Mouse (Mus musculus): Measurements from ENCODE around the gene Gli3. TPM values are rescaled to one million over a fixed set of nuclear protein-coding genes. Genes with fewer than 3 reads are reported as not detected.

The Gli3 gene
- total and polyA plus RNA-seq, 2 experiments = 0.15 to 0.37 TPM

DNA sequence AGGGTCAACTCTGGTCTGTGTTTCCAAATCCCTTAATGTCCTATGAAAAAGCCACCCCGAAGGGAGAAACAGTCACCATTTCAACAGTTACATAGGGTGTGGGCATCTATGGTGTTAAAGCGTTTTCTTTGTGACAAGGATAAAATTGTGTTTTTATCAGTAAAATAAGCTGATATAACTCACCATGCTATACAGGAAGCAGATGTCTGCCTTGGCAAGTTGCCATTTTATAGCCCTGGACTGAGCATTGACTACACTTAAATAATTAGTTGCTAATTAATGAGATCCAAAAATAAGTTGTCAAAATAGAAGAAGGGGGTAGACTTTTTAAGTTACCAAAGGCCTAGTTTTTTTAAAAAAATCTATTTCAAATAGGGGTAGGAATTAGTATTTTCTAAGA lies 11.4 kb downstream of the Gli3 start:
- no peak for DNase-seq (ENCODE audit: extremely low read depth, low read depth, low spot score)
- Histone ChIP-seq H3K79me2 (ENCODE audit: control insufficient read depth, insufficient read depth, low read length) (no peaks in the 10 kb centered on the region), H3K27me3 (ENCODE audit: control insufficient read depth, insufficient read depth, low read length) (no peaks in the 10 kb centered on the region), H3K4me1 (ENCODE audit: control insufficient read depth, insufficient read depth, low read length) (no peaks in the 10 kb centered on the region), H3K27ac (replicated peaks; ENCODE audit: insufficient read depth, low read depth, low read length) (no peak overlapping the region), H3K9ac (ENCODE audit: low read depth, low read length) (no peak overlapping the region), H3K36me3 (ENCODE audit: control insufficient read depth, insufficient read depth, low read length) (no peaks in the 10 kb centered on the region), H3K4me3 (ENCODE audit: insufficient read depth, low read depth, low read length) (no peak overlapping the region)
- 74% methylated on average over 2 of the region's 2 CpGs for WGBS
- no peak for TF ChIP-seq POLR2A (IDR thresholded peaks at IDR 0.05; ENCODE audit: extremely low read depth, insufficient read depth, low read length)
- no peak for TF ChIP-seq CTCF (IDR thresholded peaks at IDR 0.05; ENCODE audit: low read depth, low read length)

DNA sequence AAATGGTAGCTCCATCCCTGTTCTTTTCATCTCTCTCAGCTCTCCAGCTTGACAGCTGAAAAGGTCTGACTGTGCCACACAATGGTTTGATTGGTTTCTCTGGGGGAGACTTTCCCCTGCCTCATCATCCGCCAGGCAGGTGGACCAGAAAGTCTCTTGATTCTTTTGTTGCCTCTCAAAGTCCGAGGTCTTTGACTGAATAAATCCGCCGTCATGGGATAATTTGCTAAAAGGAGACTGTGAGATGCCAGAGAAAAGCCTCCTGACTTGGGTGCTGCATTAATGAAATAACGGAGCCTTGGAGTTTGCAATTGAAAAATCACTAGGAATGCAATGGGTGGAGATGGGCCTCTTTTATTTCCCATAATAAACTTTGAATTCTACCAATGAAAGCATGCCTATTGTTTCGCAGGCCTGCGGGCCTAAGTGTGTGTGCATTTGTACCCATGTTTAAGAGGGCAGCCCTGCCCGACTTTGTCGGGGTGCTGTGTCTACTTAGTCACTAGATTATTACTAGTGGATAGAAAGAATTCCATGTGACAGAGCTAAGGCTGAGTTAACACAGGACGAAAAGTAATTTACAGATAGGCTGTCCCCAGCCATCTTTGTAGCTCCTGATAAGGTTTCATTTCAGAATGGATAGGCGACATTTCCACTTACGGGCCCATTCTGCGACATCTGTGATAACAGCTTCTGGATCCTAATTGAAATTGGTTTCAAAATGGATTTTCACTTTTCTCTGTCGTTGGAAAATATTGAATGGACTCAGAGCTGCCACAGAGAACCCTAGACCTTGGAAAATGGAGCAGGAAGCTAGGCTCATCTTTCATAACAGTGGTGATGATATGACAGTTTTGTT lies 23.2 kb downstream of the Gli3 start:
- no peak for DNase-seq (ENCODE audit: extremely low read depth, low read depth, low spot score)
- H3K4me1 ChIP-seq (ENCODE audit: control insufficient read depth, insufficient read depth, low read length) = no peaks in the 10 kb centered on the region
- no peak overlapping the region for H3K4me3 ChIP-seq (ENCODE audit: insufficient read depth, low read depth, low read length)

DNA sequence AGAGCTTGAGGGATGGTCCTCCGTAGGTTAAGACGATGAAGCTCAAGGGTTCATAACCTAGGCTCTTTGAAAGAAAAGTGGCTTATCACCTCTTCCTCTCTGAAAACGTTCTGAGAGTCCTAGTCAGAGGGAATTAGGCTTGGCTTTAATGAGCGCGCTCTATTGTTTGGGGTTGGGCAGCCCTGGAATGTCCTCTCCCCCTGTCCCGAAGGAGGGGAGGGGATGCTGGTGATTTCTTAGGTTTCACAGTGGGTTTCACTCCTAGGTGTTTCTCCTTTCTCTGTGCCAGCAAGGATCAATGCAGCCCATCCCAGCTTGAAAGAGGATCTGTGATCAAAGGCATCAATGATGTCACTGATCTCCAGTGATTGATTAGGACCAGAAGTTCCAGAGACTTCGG lies 24.3 kb downstream of the Gli3 start:
- no peaks in the 10 kb centered on the region for H3K36me3 ChIP-seq (ENCODE audit: control insufficient read depth, insufficient read depth, low read length)
- no peak for TF ChIP-seq POLR2A (IDR thresholded peaks at IDR 0.05; ENCODE audit: extremely low read depth, insufficient read depth, low read length)
- no peak for TF ChIP-seq CTCF (IDR thresholded peaks at IDR 0.05; ENCODE audit: low read depth, low read length)
- no peaks in the 10 kb centered on the region for H3K27me3 ChIP-seq (ENCODE audit: control insufficient read depth, insufficient read depth, low read length)
- H3K9ac ChIP-seq (ENCODE audit: low read depth, low read length) = no peak overlapping the region
- WGBS = 30% methylated on average over 7 of the region's 7 CpGs
- DNase-seq (ENCODE audit: extremely low read depth, low read depth, low spot score) = no peak
- no peaks in the 10 kb centered on the region for H3K79me2 ChIP-seq (ENCODE audit: control insufficient read depth, insufficient read depth, low read length)
- no peak overlapping the region for H3K4me3 ChIP-seq (ENCODE audit: insufficient read depth, low read depth, low read length)
- no peak overlapping the region for H3K27ac ChIP-seq (replicated peaks; ENCODE audit: insufficient read depth, low read depth, low read length)
- H3K4me1 ChIP-seq (ENCODE audit: control insufficient read depth, insufficient read depth, low read length) = no peaks in the 10 kb centered on the region

More for the DNA sequence above, 23.2 kb downstream of the Gli3 start:
- WGBS = 84% methylated on average over 14 of the region's 14 CpGs
- Histone ChIP-seq H3K27ac (replicated peaks; ENCODE audit: insufficient read depth, low read depth, low read length) (no peak overlapping the region), H3K36me3 (ENCODE audit: control insufficient read depth, insufficient read depth, low read length) (no peaks in the 10 kb centered on the region), H3K27me3 (ENCODE audit: control insufficient read depth, insufficient read depth, low read length) (no peaks in the 10 kb centered on the region), H3K9ac (ENCODE audit: low read depth, low read length) (no peak overlapping the region), H3K79me2 (ENCODE audit: control insufficient read depth, insufficient read depth, low read length) (no peaks in the 10 kb centered on the region)
- no peak for TF ChIP-seq POLR2A (IDR thresholded peaks at IDR 0.05; ENCODE audit: extremely low read depth, insufficient read depth, low read length)
- TF ChIP-seq CTCF (IDR thresholded peaks at IDR 0.05; ENCODE audit: low read depth, low read length) = no peak

DNA sequence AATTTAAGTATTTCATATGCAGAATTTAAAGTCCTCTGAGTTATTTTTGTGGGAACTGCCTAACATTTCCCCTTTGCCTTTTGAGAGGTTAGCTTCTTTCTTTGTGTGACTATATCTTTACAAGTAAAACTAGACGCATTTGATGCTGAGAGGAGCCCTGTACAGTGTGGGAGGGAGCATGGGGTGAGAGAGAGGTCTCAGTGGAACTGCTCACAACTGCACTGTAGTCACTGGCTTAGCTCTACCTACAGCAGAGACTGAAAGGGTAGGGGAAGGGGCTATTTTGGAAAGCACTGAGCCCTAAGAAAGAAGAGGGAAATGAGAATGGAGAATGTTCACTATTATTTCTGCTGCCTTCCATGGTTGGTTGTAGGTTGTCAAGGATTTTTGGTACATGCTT lies 25.0 kb downstream of the Gli3 start:
- no peaks in the 10 kb centered on the region for H3K36me3 ChIP-seq (ENCODE audit: control insufficient read depth, insufficient read depth, low read length)
- no peak overlapping the region for H3K9ac ChIP-seq (ENCODE audit: low read depth, low read length)
- no peaks in the 10 kb centered on the region for H3K27me3 ChIP-seq (ENCODE audit: control insufficient read depth, insufficient read depth, low read length)
- DNase-seq (ENCODE audit: extremely low read depth, low read depth, low spot score) = no peak
- H3K27ac ChIP-seq (replicated peaks; ENCODE audit: insufficient read depth, low read depth, low read length) = no peak overlapping the region
- WGBS = 71% methylated on average over 1 of the region's 1 CpGs
- TF ChIP-seq POLR2A (IDR thresholded peaks at IDR 0.05; ENCODE audit: extremely low read depth, insufficient read depth, low read length) = no peak
- TF ChIP-seq CTCF (IDR thresholded peaks at IDR 0.05; ENCODE audit: low read depth, low read length) = no peak
- no peaks in the 10 kb centered on the region for H3K79me2 ChIP-seq (ENCODE audit: control insufficient read depth, insufficient read depth, low read length)
- H3K4me3 ChIP-seq (ENCODE audit: insufficient read depth, low read depth, low read length) = no peak overlapping the region
- no peaks in the 10 kb centered on the region for H3K4me1 ChIP-seq (ENCODE audit: control insufficient read depth, insufficient read depth, low read length)

DNA sequence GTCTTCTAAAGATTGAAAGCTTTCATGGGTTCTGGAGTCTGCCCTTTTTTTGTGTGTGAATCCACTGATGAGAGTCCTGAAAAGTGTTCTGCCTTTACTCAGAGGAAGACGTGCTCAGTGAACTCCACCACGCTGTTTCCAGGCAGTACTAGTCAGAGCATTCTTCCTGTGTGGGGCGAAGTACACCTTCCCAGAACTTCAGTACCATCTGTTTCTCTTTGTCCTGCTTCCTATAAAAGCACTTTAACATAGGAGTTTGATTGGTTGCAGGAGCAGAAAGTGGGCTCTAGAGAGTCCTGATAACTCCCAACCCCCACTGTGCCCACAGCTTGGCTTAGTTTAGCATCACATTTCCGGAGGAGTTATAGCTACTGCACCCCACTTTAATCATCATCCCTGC lies 32.8 kb downstream of the Gli3 start:
- WGBS = 92% methylated on average over 4 of the region's 4 CpGs

DNA sequence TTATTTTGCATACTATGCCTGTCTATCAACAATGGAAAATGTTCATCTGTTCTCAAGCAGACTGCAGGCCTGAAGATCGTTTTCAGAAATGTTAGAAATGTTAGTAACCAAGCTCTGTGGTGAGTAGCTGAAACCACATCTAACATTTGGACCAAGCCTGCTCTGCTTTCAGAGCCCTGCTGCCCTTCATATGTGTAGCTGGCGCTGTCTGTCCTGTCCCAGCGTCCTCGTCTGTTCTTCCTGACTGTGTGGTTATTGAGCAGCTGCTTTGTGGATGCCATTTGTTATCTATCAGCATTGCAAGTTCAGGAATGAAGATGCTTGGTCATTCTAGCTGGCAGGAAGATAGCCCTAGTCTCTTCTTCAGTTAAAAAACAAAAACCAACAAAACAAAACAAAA lies 35.3 kb downstream of the Gli3 start:
- H3K27ac ChIP-seq (replicated peaks; ENCODE audit: insufficient read depth, low read depth, low read length) = no peak overlapping the region
- 65% methylated on average over 4 of the region's 4 CpGs for WGBS
- TF ChIP-seq CTCF (IDR thresholded peaks at IDR 0.05; ENCODE audit: low read depth, low read length) = no peak
- TF ChIP-seq POLR2A (IDR thresholded peaks at IDR 0.05; ENCODE audit: extremely low read depth, insufficient read depth, low read length) = no peak
- no peaks in the 10 kb centered on the region for H3K79me2 ChIP-seq (ENCODE audit: control insufficient read depth, insufficient read depth, low read length)
- no peak overlapping the region for H3K9ac ChIP-seq (ENCODE audit: low read depth, low read length)
- no peaks in the 10 kb centered on the region for H3K36me3 ChIP-seq (ENCODE audit: control insufficient read depth, insufficient read depth, low read length)
- no peaks in the 10 kb centered on the region for H3K4me1 ChIP-seq (ENCODE audit: control insufficient read depth, insufficient read depth, low read length)
- no peak for DNase-seq (ENCODE audit: extremely low read depth, low read depth, low spot score)
- H3K27me3 ChIP-seq (ENCODE audit: control insufficient read depth, insufficient read depth, low read length) = no peaks in the 10 kb centered on the region
- H3K4me3 ChIP-seq (ENCODE audit: insufficient read depth, low read depth, low read length) = no peak overlapping the region

More for the DNA sequence above, 32.8 kb downstream of the Gli3 start:
- H3K9ac ChIP-seq (ENCODE audit: low read depth, low read length) = no peak overlapping the region
- no peak overlapping the region for H3K27ac ChIP-seq (replicated peaks; ENCODE audit: insufficient read depth, low read depth, low read length)
- H3K79me2 ChIP-seq (ENCODE audit: control insufficient read depth, insufficient read depth, low read length) = no peaks in the 10 kb centered on the region
- H3K36me3 ChIP-seq (ENCODE audit: control insufficient read depth, insufficient read depth, low read length) = no peaks in the 10 kb centered on the region
- DNase-seq (ENCODE audit: extremely low read depth, low read depth, low spot score) = no peak
- H3K4me3 ChIP-seq (ENCODE audit: insufficient read depth, low read depth, low read length) = no peak overlapping the region
- no peaks in the 10 kb centered on the region for H3K4me1 ChIP-seq (ENCODE audit: control insufficient read depth, insufficient read depth, low read length)
- H3K27me3 ChIP-seq (ENCODE audit: control insufficient read depth, insufficient read depth, low read length) = no peaks in the 10 kb centered on the region
- TF ChIP-seq POLR2A (IDR thresholded peaks at IDR 0.05; ENCODE audit: extremely low read depth, insufficient read depth, low read length) (no peak), CTCF (IDR thresholded peaks at IDR 0.05; ENCODE audit: low read depth, low read length) (no peak)
